Mouse (Mus musculus): ENCODE data around the gene Sorcs3. TPM values are rescaled to one million over a fixed set of nuclear protein-coding genes. Genes with fewer than 3 reads are reported as not detected.

Gene Sorcs3
- total RNA-seq, 4 experiments from 2014 or later: not detected

- no peak for DNase-seq (ENCODE audit: low spot score)
Observed at GRCm38 (mm10) chr19:48285602-48286225, 79.9 kb downstream of the Sorcs3 start.

- no peak for DNase-seq (ENCODE audit: low spot score)
Observed at GRCm38 (mm10) chr19:48294251-48294650, 88.4 kb downstream of the Sorcs3 start.

GRCm38 (mm10) chr19:48298384-48298783, 92.6 kb downstream of the Sorcs3 start:
- DNase-seq (ENCODE audit: low spot score): no peak

GRCm38 (mm10) chr19:48300440-48301231, 94.8 kb downstream of the Sorcs3 start:
- DNase-seq (ENCODE audit: low spot score): no peak

GRCm38 (mm10) chr19:48301300-48301699, 95.5 kb downstream of the Sorcs3 start:
- DNase-seq (ENCODE audit: low spot score): no peak

GRCm38 (mm10) chr19:48308341-48308740, 102.5 kb downstream of the Sorcs3 start:
- DNase-seq (ENCODE audit: low spot score): no peak

GRCm38 (mm10) chr19:48309531-48310337, 103.9 kb downstream of the Sorcs3 start:
- no peak for DNase-seq (ENCODE audit: low spot score)

- DNase-seq (ENCODE audit: low spot score): no peak
Observed at GRCm38 (mm10) chr19:48310338-48310710, 104.5 kb downstream of the Sorcs3 start.

- no peak for DNase-seq (ENCODE audit: low spot score)
Observed at GRCm38 (mm10) chr19:48313776-48314175, 108.0 kb downstream of the Sorcs3 start.

- no peak for DNase-seq (ENCODE audit: low spot score)
Observed at GRCm38 (mm10) chr19:48327115-48327514, 121.3 kb downstream of the Sorcs3 start.

- no peak for DNase-seq (ENCODE audit: low spot score)
Observed at GRCm38 (mm10) chr19:48328171-48328570, 122.3 kb downstream of the Sorcs3 start.

- no peak for DNase-seq (ENCODE audit: low spot score)
Observed at GRCm38 (mm10) chr19:48331640-48332039, 125.8 kb downstream of the Sorcs3 start.

GRCm38 (mm10) chr19:48333085-48333484, 127.3 kb downstream of the Sorcs3 start:
- DNase-seq (ENCODE audit: low spot score): peak; percentile 31

GRCm38 (mm10) chr19:48337461-48337860, 131.6 kb downstream of the Sorcs3 start:
- no peak for DNase-seq (ENCODE audit: low spot score)

GRCm38 (mm10) chr19:48338098-48338497, 132.3 kb downstream of the Sorcs3 start:
- no peak for DNase-seq (ENCODE audit: low spot score)

GRCm38 (mm10) chr19:48342770-48343169, 136.9 kb downstream of the Sorcs3 start:
- DNase-seq (ENCODE audit: low spot score): peak; percentile 9

- no peak for DNase-seq (ENCODE audit: low spot score)
Observed at GRCm38 (mm10) chr19:48343442-48343841, 137.6 kb downstream of the Sorcs3 start.

GRCm38 (mm10) chr19:48347116-48347515, 141.3 kb downstream of the Sorcs3 start:
- DNase-seq (ENCODE audit: low spot score): no peak

- DNase-seq (ENCODE audit: low spot score): no peak
Observed at GRCm38 (mm10) chr19:48356806-48357205, 151.0 kb downstream of the Sorcs3 start.

GRCm38 (mm10) chr19:48362167-48362566, 156.3 kb downstream of the Sorcs3 start:
- no peak for DNase-seq (ENCODE audit: low spot score)

- no peak for DNase-seq (ENCODE audit: low spot score)
Observed at GRCm38 (mm10) chr19:48368056-48368455, 162.2 kb downstream of the Sorcs3 start.

- no peak for DNase-seq (ENCODE audit: low spot score)
Observed at GRCm38 (mm10) chr19:48371787-48372186, 166.0 kb downstream of the Sorcs3 start.
